Mouse (Mus musculus) layer of hippocampus, postnatal 25 days (tissue): ENCODE results near the gene Sdk2. TPM values are rescaled to one million over a fixed set of nuclear protein-coding genes. Genes with fewer than 3 reads are reported as not detected.

Experiments used
- DNase-seq, 2 experiments: peaks; one replicate each; pipeline ENCODE4 v3.0.0; 2022; ENCODE audit warnings: mixed read lengths in 2 of 2, low spot score in 1 of 2; ENCODE audit errors: extremely low spot score in 1 of 2
- total RNA-seq, 2 experiments: library from RNA; stranded (reverse); gene quantifications; 2 replicates each; pipeline ENCODE4 v1.2.3; 2021

Gene Sdk2
- total RNA-seq, 2 experiments from 2014 or later, result 22.9 to 27.2 TPM

GRCm38 (mm10) chr11:113750571-113751483 is 316.0 kb downstream of the Sdk2 start:
- DNase-seq, result peak; percentile 70 to 71

GRCm38 (mm10) chr11:113749749-113750351 is 317.0 kb downstream of the Sdk2 start:
- no peak for DNase-seq

GRCm38 (mm10) chr11:113748797-113749521 is 317.9 kb downstream of the Sdk2 start:
- DNase-seq, result no peak

GRCm38 (mm10) chr11:113747725-113748380 is 319.0 kb downstream of the Sdk2 start:
- DNase-seq, result no peak

GRCm38 (mm10) chr11:113747056-113747455 is 319.8 kb downstream of the Sdk2 start:
- no peak for DNase-seq

- no peak for DNase-seq
These were observed 320.9 kb downstream of the Sdk2 start for GRCm38 (mm10) chr11:113745961-113746360.

GRCm38 (mm10) chr11:113742998-113743397 is 323.8 kb downstream of the Sdk2 start:
- DNase-seq, result no peak

GRCm38 (mm10) chr11:113740100-113740499 is 326.7 kb downstream of the Sdk2 start:
- DNase-seq, result no peak

- no peak for DNase-seq
These were observed 327.6 kb downstream of the Sdk2 start for GRCm38 (mm10) chr11:113739213-113739612.

GRCm38 (mm10) chr11:113737912-113738311 is 328.9 kb downstream of the Sdk2 start:
- no peak for DNase-seq

- DNase-seq, result no peak
These were observed 329.3 kb downstream of the Sdk2 start for GRCm38 (mm10) chr11:113737553-113737854.

GRCm38 (mm10) chr11:113736848-113737552 is 329.8 kb downstream of the Sdk2 start:
- DNase-seq, result no peak

GRCm38 (mm10) chr11:113735151-113735550 is 331.7 kb downstream of the Sdk2 start:
- no peak for DNase-seq

GRCm38 (mm10) chr11:113733631-113734364 is 333.0 kb downstream of the Sdk2 start:
- DNase-seq, result no peak

- no peak for DNase-seq
These were observed 334.8 kb downstream of the Sdk2 start for GRCm38 (mm10) chr11:113731945-113732612.

GRCm38 (mm10) chr11:113730879-113731278 is 336.0 kb downstream of the Sdk2 start:
- no peak for DNase-seq

GRCm38 (mm10) chr11:113729917-113730316 is 336.9 kb downstream of the Sdk2 start:
- DNase-seq, result no peak

GRCm38 (mm10) chr11:113729239-113729638 is 337.6 kb downstream of the Sdk2 start:
- no peak for DNase-seq

GRCm38 (mm10) chr11:113727992-113728391 is 338.9 kb downstream of the Sdk2 start:
- no peak for DNase-seq
